Mouse (Mus musculus): ENCODE data around the gene Cfap69.

DNA sequence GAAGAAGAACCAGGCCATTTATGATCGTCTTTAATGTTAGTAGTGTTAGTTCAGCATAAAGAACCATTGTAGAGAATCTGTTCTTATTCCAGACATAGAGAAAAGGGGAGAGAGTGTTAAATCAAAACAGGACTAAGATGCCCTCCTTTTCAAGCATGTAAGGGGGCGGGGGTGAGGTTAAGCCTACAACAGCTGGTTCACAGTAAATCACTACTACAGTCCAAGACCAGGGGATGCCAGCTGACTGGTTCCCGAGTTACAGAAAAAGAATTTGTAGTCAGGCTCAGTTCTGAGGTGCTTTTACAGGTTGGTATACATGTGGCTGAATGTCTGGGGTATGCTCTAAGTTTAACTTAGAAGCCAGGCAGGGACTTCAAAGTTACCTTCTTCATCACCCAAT, 12.0 kb upstream of the Cfap69 start:
- no peak for TF ChIP-seq CTCF (IDR thresholded peaks at IDR 0.05; ENCODE audit: low read depth, low read length)
- no peak for TF ChIP-seq EP300 (IDR thresholded peaks at IDR 0.05; ENCODE audit: insufficient read depth, low read depth, low read length)
- no peak for TF ChIP-seq POLR2A (IDR thresholded peaks at IDR 0.05; ENCODE audit: insufficient read depth, low read length)
